ENCODE assay signal across 7 mouse cellular contexts in genomic region chr5:45278571-45278970, GRCm38 (mm10).
DNase-seq lines count a peak whose midpoint lies in the region; ATAC-seq and TF ChIP-seq lines count a peak whose summit lies in the region.

No protein-coding gene starts in this region.

- no peak for TF ChIP-seq POLR2A in bone marrow macrophage, adult 2 months (IDR thresholded peaks at IDR 0.05; ENCODE audit: borderline replicate concordance, low read depth, low read length)

- H3K4me2 ChIP-seq in embryonic facial prominence, embryonic 11.5 days (ENCODE audit: low read depth, low read length), result no peak overlapping the region
- peak overlapping the region; percentile 57 for H3K4me2 ChIP-seq in midbrain, embryonic 12.5 days (replicated peaks)
- peak overlapping the region; percentile 47 for H3K4me2 ChIP-seq in stomach, embryonic 14.5 days (replicated peaks; ENCODE audit: low read depth, low read length)

- H3K27me3 ChIP-seq in embryonic facial prominence, embryonic 11.5 days (ENCODE audit: control insufficient read depth, insufficient read depth, low read length), result no peaks in the 10 kb centered on the region
- H3K27me3 ChIP-seq in midbrain, embryonic 12.5 days, result no peaks in the 10 kb centered on the region
- no peaks in the 10 kb centered on the region for H3K27me3 ChIP-seq in stomach, embryonic 14.5 days (ENCODE audit: control insufficient read depth, insufficient read depth, low read length)

- intact Hi-C loops in left cerebral cortex, postnatal 36 days (cut with DNase I), result loop anchor here (5.0 kb wide), 2 partner anchors 796 to 976 kb away; no protein-coding TSS in a partner anchor

- no peak overlapping the region for H3K27ac ChIP-seq in bone marrow macrophage, adult 2 months (ENCODE audit: insufficient read depth, low read depth, low read length)
- H3K27ac ChIP-seq in embryonic facial prominence, embryonic 11.5 days (replicated peaks; ENCODE audit: low read depth, low read length), result no peak overlapping the region
- H3K27ac ChIP-seq in midbrain, embryonic 12.5 days (replicated peaks), result peak overlapping the region; percentile 65; the same call in 1 of the 2 replicates
- peak overlapping the region; percentile 69; the same call in 1 of the 2 replicates for H3K27ac ChIP-seq in stomach, embryonic 14.5 days (ENCODE audit: low read length)

- 0 out of 2 replicates have a peak, but pooled peaks have one; percentile 51 for ATAC-seq in embryonic facial prominence, embryonic 11.5 days (replicated peaks; ENCODE audit: insufficient number of reproducible peaks, low FRiP score, low TSS enrichment, low read depth)
- peak; percentile 55; the same call in 1 of the 2 replicates for ATAC-seq in midbrain, embryonic 12.5 days (ENCODE audit: low FRiP score, low read depth)
- peak; percentile 79 for ATAC-seq in stomach, embryonic 14.5 days (ENCODE audit: insufficient number of reproducible peaks, insufficient read depth, low FRiP score, low read depth)

- H3K36me3 ChIP-seq in embryonic facial prominence, embryonic 11.5 days (replicated peaks; ENCODE audit: control insufficient read depth, insufficient read depth, low read depth, low read length), result no peaks in the 10 kb centered on the region
- no peaks in the 10 kb centered on the region for H3K36me3 ChIP-seq in midbrain, embryonic 12.5 days
- no peaks in the 10 kb centered on the region for H3K36me3 ChIP-seq in stomach, embryonic 14.5 days (ENCODE audit: control insufficient read depth, insufficient read depth, low read length)

- WGBS in embryonic facial prominence, embryonic 11.5 days, result 2% methylated on average over 9 of the region's 9 CpGs
- 2% methylated on average over 9 of the region's 9 CpGs for WGBS in midbrain, embryonic 12.5 days
- WGBS in stomach, embryonic 14.5 days, result 2% methylated on average over 9 of the region's 9 CpGs

- H3K4me3 ChIP-seq in bone marrow macrophage, adult 2 months (ENCODE audit: insufficient read depth, low read length), result no peak overlapping the region
- no peak overlapping the region for H3K4me3 ChIP-seq in embryonic facial prominence, embryonic 11.5 days (ENCODE audit: low read depth, low read length)
- H3K4me3 ChIP-seq in midbrain, embryonic 12.5 days, result peak overlapping the region; percentile 34
- H3K4me3 ChIP-seq in stomach, embryonic 14.5 days (ENCODE audit: low read depth, low read length), result peak overlapping the region; percentile 22

- peak; percentile 74 for TF ChIP-seq CTCF in bone marrow macrophage, adult 2 months (IDR thresholded peaks at IDR 0.05; ENCODE audit: low read depth, low read length)

- DNase-seq in embryonic facial prominence, embryonic 11.5 days (ENCODE audit: low spot score), result peak; percentile 95
- peak; percentile 55 to 85 for DNase-seq in heart, adult 18-20 months
- DNase-seq in kidney, adult 18-20 months, result peak; percentile 68
- DNase-seq in left cerebral cortex, postnatal 36 days (ENCODE audit: low spot score in 2 of 2), result peak; percentile 72 to 82

- no peaks in the 10 kb centered on the region for H3K4me1 ChIP-seq in bone marrow macrophage, adult 2 months (ENCODE audit: control insufficient read depth, insufficient read depth, low read length)
- peaks cover 3% of the 10 kb centered on the region; the same call in 1 of the 2 replicates for H3K4me1 ChIP-seq in embryonic facial prominence, embryonic 11.5 days (ENCODE audit: control insufficient read depth, insufficient read depth, low read length)
- peaks cover 12% of the 10 kb centered on the region for H3K4me1 ChIP-seq in midbrain, embryonic 12.5 days
- 0 out of 2 replicates have a peak, but pooled peaks cover 3% of the 10 kb centered on the region for H3K4me1 ChIP-seq in stomach, embryonic 14.5 days (ENCODE audit: control insufficient read depth, insufficient read depth, low read length)

- no peak overlapping the region for H3K9ac ChIP-seq in embryonic facial prominence, embryonic 11.5 days (replicated peaks; ENCODE audit: low read length)
- H3K9ac ChIP-seq in midbrain, embryonic 12.5 days (replicated peaks), result no peak overlapping the region
- H3K9ac ChIP-seq in stomach, embryonic 14.5 days (replicated peaks; ENCODE audit: low read depth, low read length), result no peak overlapping the region

- no peaks in the 10 kb centered on the region for H3K9me3 ChIP-seq in embryonic facial prominence, embryonic 11.5 days (replicated peaks; ENCODE audit: control insufficient read depth, low read length)
- no peaks in the 10 kb centered on the region for H3K9me3 ChIP-seq in midbrain, embryonic 12.5 days
- no peaks in the 10 kb centered on the region for H3K9me3 ChIP-seq in stomach, embryonic 14.5 days (ENCODE audit: control insufficient read depth, low read depth, low read length)

Comparison
In these comparisons a context has a peak if more than half of its experiments do, and no peak if none do; other contexts are left out.
1. H3K27ac ChIP-seq: peak in midbrain, embryonic 12.5 days (single experiment) and stomach, embryonic 14.5 days (single experiment); none in bone marrow macrophage, adult 2 months (single experiment) and embryonic facial prominence, embryonic 11.5 days (single experiment).
2. H3K4me3 ChIP-seq: peak in midbrain, embryonic 12.5 days (single experiment) and stomach, embryonic 14.5 days (single experiment); none in bone marrow macrophage, adult 2 months (single experiment) and embryonic facial prominence, embryonic 11.5 days (single experiment).
3. Peak in every context shown above with its lines, with median percentiles within 50 percentile points of each other: ATAC-seq and DNase-seq.